Mouse (Mus musculus) G1E-ER4 (cell line): ENCODE data around the gene Scube1. TPM values are rescaled to one million over a fixed set of nuclear protein-coding genes. Genes with fewer than 3 reads are reported as not detected.

Experiments used
- GATA1 ChIP-seq: IDR thresholded peaks from one replicate; pipeline ENCODE4 v1.8.0; 2012; ENCODE audit warnings: low read length, inconsistent platforms
- polyA plus RNA-seq: library from polyadenylated mRNA; stranded (reverse); fragments of >175 nt; gene quantifications from 2 replicates; pipeline ENCODE4 v1.2.3, GENCODE M21; 2012

The Scube1 gene
- polyA plus RNA-seq, 1 experiment, result not detected

DNA sequence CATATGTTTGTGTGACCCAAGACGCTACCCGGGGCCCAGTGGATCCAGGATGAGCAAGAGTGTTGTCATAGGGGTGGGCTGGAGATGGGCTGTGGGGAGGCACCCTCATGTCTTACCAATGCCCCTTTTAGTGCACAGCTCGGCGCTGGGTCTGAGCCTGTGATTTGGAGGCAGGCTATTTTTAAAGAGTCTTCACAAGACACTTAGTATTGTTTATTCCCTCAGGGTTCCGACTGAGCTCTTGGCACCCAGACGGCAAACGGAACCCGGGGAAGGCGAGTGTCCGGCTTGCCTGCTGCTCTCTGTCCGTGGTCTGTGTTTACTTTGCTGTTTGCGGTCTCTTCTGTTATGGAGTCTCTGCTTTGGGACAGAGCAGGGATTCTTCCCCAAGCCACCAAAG lies 34.9 kb downstream of the Scube1 start:
- no peak for TF ChIP-seq GATA1

DNA sequence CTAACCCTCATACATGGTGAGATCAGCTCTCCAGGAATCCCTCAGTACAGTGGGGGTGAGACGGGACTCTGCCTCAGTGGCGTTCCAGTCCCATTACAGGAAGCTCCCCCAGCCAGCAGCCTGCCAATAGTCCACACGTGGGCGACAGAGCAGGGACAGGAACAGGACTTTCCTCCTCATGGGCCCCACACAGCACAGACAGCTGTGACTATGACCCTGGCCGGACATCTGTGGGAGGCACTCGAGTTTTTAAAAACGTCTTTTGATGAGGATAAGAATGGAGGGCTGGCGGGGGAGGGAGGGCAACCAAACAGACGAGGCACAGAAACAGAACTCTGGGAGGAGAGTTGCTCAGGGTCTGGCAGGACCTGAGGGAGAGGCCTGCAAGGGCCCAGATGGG lies 38.2 kb downstream of the Scube1 start:
- TF ChIP-seq GATA1, result no peak

GRCm38 (mm10) chr15:83685950-83686349 lies 38.9 kb downstream of the Scube1 start:
- no peak for TF ChIP-seq GATA1

DNA sequence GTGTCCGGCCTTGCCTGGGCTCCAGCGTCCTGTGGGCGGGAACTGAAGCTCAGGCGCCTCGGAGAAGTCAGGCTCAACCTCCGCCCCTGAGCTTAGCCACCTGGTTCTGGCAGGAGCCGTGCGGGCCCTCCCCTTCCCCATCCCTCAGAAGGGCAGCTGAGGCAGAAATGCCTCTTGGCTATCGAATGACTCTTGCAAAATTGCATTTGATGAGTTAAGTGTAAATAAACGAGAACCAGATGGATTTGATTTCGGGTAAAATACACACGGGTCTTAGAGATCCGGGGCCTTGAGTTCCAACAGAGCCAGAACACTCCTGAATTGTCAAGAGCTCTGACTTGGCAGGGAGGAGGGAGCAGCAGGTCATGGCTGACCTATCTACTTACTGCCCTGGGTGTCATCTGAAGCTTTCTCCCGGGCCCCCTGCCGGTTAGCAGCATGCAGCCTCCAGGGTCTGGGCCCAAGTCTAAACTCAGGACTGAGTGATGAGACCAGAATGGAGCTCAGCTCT lies 41.7 kb downstream of the Scube1 start:
- no peak for TF ChIP-seq GATA1

GRCm38 (mm10) chr15:83680300-83680699 lies 44.5 kb downstream of the Scube1 start:
- no peak for TF ChIP-seq GATA1

GRCm38 (mm10) chr15:83679729-83680128 lies 45.1 kb downstream of the Scube1 start:
- TF ChIP-seq GATA1, result no peak

GRCm38 (mm10) chr15:83678606-83679005 lies 46.2 kb downstream of the Scube1 start:
- TF ChIP-seq GATA1, result no peak

- TF ChIP-seq GATA1, result no peak
Observed at GRCm38 (mm10) chr15:83678089-83678488, 46.7 kb downstream of the Scube1 start.

- TF ChIP-seq GATA1, result no peak
Observed at GRCm38 (mm10) chr15:83677098-83677497, 47.7 kb downstream of the Scube1 start.

DNA sequence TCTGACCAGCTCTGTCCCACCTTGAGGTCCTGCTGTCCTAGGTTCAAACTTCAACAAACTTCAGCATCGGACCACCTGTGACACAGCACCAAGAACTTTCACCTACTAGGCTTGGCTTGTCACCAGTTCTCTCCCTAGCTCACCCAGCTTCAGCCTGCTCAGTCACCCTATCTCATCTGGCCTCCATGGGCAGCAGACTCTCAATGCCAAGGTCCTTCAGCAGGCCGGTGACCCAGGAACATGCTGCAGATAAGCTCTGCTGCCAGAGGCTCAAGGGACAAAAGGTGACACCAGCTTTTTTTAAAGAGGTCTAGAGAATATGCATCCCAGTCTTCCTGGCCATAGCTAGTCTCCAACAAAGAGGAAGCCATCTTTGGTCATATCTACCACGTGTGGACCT lies 48.5 kb downstream of the Scube1 start:
- no peak for TF ChIP-seq GATA1

DNA sequence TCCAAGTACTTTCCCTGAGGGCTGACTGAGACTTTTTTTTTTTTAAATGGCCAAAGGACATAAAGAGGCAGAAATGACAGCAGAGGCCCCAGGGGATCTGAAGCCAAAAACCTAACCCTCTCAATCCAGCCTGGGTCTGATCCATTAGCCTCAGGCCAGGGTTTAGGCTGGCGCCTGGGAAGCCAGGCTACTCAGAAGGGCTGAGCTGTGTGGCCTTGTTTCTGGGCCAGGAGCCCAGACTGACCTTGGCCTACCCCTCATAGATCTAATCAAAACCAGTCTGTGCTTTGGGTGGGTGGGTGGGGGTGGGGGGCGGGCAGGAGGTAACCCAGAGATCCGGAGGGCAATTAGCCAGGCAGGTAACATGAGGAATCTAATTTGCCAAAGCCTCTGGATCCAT lies 51.2 kb downstream of the Scube1 start:
- no peak for TF ChIP-seq GATA1

DNA sequence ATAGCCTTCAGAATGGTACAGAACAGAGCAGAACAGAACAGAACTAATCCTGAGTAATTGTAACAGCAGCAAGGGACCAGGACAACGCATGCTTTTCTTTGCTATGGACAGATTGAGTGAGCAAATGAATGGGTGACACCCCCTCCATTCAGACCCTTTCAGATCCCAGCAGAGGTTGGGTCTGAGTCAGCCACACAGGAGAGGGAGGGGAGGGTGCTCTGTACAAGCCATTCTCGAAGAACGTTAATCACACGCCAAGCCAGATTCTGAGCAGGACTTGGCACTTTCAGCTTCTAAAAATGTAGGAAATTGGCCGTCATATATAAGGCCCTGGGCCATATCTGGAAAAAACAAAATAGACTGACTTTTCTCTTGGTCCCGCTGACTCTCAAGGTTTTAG lies 57.3 kb downstream of the Scube1 start:
- TF ChIP-seq GATA1, result no peak

- no peak for TF ChIP-seq GATA1
Observed at GRCm38 (mm10) chr15:83666418-83666817, 58.4 kb downstream of the Scube1 start.

- no peak for TF ChIP-seq GATA1
Observed at GRCm38 (mm10) chr15:83665993-83666392, 58.8 kb downstream of the Scube1 start.

- no peak for TF ChIP-seq GATA1
Observed at GRCm38 (mm10) chr15:83664722-83665121, 60.1 kb downstream of the Scube1 start.

GRCm38 (mm10) chr15:83663066-83663465 lies 61.8 kb downstream of the Scube1 start:
- no peak for TF ChIP-seq GATA1

- TF ChIP-seq GATA1, result no peak
Observed at GRCm38 (mm10) chr15:83662106-83662505, 62.7 kb downstream of the Scube1 start.

DNA sequence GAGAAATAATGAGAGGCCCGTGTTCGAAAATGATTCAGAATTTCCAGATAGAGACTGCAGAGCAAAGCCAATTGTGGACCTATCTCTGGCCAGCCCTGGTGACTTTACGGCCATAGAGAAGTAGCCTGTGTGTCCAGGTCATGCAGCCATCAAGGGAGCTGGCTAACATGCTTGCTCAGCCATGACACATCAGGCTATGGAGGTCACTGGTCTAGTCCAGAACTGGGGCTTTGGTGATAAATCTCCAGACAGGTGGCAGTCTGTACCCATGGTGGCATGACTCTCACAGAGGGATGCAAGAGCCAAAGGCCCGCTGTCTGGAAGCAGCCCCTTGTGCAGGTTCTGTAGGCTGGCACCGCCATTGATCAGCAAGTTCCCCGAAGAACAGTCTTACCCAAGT lies 82.3 kb downstream of the Scube1 start:
- TF ChIP-seq GATA1, result no peak
